Mouse (Mus musculus) embryonic facial prominence, embryonic 10.5 days (tissue): Measurements from ENCODE around the gene Lrr1. TPM values are rescaled to one million over a fixed set of nuclear protein-coding genes. Genes with fewer than 3 reads are reported as not detected.
A peak's percentile ranks its signal among the peaks of the same experiment; 100 is the strongest.
"Not testable (repeated sequence)": the region's sequence is repeated elsewhere in the genome, so short reads cannot be mapped to it uniquely, and the experiment has no call there.

Source experiments
- DNase-seq: peaks from one replicate; pipeline ENCODE4 v3.0.0-alpha.2; 2017; ENCODE audit warnings: low spot score
- H3K27ac ChIP-seq: fragments of 300-500 bp; sonication (generic); replicated peaks from 2 replicates; pipeline ENCODE4 v1.5.1; 2016; ENCODE audit warnings: mild to moderate bottlenecking
- H3K27me3 ChIP-seq: fragments of 300-500 bp; sonication (generic); replicated peaks from 2 replicates; pipeline ENCODE4 v1.6.1; 2016; ENCODE audit warnings: low read depth, mild to moderate bottlenecking; ENCODE audit not compliant: poor library complexity, severe bottlenecking
- H3K36me3 ChIP-seq: fragments of 300-500 bp; sonication (generic); replicated peaks from 2 replicates; pipeline ENCODE4 v1.6.1; 2016; ENCODE audit warnings: mild to moderate bottlenecking, moderate library complexity
- H3K4me1 ChIP-seq: fragments of 300-500 bp; sonication (generic); 2 replicates; pipeline ENCODE4 v1.6.1; 2016
- H3K4me3 ChIP-seq: fragments of 300-500 bp; sonication (generic); 2 replicates; pipeline ENCODE4 v1.5.1; 2016; ENCODE audit warnings: mild to moderate bottlenecking, moderate library complexity
- H3K9me3 ChIP-seq: fragments of 300-500 bp; sonication (generic); 2 replicates; pipeline ENCODE4 v1.6.1; 2016; ENCODE audit warnings: mild to moderate bottlenecking
- WGBS: fragments of 180-500 bp; shearing (Covaris S2); methylation state at CpG from one replicate; pipeline ENCODE4 v1.1.7; 2016; 5-methylcytosine and 5-hydroxymethylcytosine counted together
- polyA plus RNA-seq: library from polyadenylated mRNA; unstranded; fragments of >200 nt; fragmentation: Nextera tagmentation; extraction: Ambion mirVana; gene quantifications from 2 replicates; pipeline ENCODE4 v1.2.1, GENCODE M21; 2016

Lrr1 gene
- polyA plus RNA-seq, 1 experiment from 2014 or later: 31.2 TPM

DNA sequence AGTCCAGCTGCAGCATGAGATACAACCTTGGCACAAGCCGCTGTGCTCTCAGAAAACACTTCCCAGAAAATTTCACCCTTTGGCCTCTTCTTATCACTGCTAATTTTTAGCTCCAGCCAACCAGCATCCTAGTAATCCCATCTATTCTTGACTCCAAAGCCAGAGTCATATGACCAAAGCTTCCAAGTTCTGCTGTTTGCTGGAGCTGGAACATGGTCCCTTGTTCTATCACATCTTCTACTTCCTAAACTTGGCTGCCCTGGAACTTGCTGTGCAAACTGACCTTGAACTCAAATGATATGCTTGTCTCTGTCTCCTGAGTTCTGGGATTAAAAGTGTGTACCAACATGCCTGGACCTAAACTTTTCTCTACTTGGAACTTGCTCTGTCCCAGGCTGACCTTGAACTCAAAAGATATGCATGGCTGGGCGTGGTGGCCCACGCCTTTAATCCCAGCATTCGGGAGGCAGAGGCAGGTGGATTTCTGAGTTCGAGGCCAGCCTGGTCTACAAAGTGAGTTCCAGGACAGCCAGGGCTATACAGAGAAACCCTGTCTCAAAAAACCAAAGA lies 21.4 kb upstream of the Lrr1 start:
- Histone ChIP-seq H3K4me3 (no peak overlapping the region), H3K27me3 (no peaks in the 10 kb centered on the region), H3K27ac (no peak overlapping the region), H3K36me3 (no peaks in the 10 kb centered on the region), H3K9me3 (no peaks in the 10 kb centered on the region), H3K4me1 (no peaks in the 10 kb centered on the region)
- 90% methylated on average over 5 of the region's 5 CpGs for WGBS
- DNase-seq: no peak

DNA sequence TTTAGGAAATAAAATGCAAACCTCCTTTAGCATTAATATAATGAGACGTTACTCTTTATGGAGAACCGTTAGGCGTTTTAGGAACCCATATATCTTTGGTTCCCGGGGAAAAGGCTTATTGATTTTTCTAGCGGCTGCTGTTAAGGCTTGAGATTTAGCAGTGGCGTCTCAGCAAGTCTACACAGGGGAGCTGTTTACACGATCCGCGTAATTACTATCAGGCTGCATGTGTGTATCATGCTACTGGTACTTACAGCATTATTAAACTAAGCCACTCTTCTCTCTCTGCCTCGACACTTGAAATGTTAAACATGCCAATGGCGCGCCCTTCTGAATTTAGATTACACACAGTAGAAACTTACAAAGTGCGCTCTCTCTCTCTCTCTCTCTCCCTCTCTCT lies 18.6 kb upstream of the Lrr1 start:
- no peaks in the 10 kb centered on the region for H3K9me3 ChIP-seq
- H3K4me3 ChIP-seq: no peak overlapping the region
- peaks cover under 1% of the 10 kb centered on the region for H3K36me3 ChIP-seq
- no peak for DNase-seq
- no peaks in the 10 kb centered on the region for H3K27me3 ChIP-seq
- H3K4me1 ChIP-seq: no peaks in the 10 kb centered on the region
- WGBS: 89% methylated on average over 13 of the region's 13 CpGs
- no peak overlapping the region for H3K27ac ChIP-seq

DNA sequence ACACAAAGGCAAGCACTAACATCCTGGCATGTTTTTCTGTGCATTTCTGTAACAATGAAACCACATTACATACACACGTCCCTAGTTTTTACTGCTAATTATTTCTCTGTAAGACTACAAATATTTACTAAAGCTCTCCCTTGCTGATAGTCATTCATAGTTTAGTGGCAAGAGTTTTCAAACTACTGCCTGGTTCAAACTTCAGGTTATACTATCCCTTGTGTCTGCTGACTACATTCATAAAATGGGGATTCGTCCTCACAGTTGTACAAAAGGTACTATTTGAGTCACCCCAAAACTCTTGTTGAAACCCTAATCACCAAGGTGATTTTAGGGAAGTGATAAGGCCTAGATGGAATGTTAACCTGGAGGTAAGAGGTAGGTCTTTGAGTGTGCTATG lies 12.7 kb upstream of the Lrr1 start:
- H3K27me3 ChIP-seq: no peaks in the 10 kb centered on the region
- H3K27ac ChIP-seq: no peak overlapping the region
- H3K9me3 ChIP-seq: no peaks in the 10 kb centered on the region
- H3K36me3 ChIP-seq: peaks cover 30% of the 10 kb centered on the region
- H3K4me1 ChIP-seq: 0 out of 2 replicates have a peak, but pooled peaks cover 5% of the 10 kb centered on the region
- H3K4me3 ChIP-seq: no peak overlapping the region
- no peak for DNase-seq
- WGBS: 84% methylated on average over 2 of the region's 2 CpGs

DNA sequence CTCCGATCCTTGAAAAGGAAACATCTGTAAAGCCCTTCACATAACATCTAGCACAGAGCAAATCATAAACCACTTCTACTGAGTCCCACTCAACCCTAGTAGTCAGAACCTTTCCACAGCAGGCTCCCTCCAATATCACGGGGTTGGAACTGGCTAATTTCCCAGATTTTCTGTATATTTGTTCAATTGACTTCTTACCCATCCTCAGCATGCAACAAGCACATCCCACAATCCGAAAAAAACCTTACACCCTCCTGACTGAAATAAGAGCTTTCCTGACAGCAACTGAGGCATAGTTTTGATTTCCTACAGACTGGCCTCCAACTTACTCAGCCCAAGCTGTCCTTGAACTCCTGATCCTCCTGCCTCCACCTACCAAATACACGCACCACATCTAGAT lies 12.2 kb upstream of the Lrr1 start:
- no peaks in the 10 kb centered on the region for H3K27me3 ChIP-seq
- no peak overlapping the region for H3K27ac ChIP-seq
- 0 out of 2 replicates have a peak, but pooled peaks cover 5% of the 10 kb centered on the region for H3K4me1 ChIP-seq
- DNase-seq: no peak
- peaks cover 30% of the 10 kb centered on the region for H3K36me3 ChIP-seq
- 82% methylated on average over 4 of the region's 4 CpGs for WGBS
- no peak overlapping the region for H3K4me3 ChIP-seq
- no peaks in the 10 kb centered on the region for H3K9me3 ChIP-seq

DNA sequence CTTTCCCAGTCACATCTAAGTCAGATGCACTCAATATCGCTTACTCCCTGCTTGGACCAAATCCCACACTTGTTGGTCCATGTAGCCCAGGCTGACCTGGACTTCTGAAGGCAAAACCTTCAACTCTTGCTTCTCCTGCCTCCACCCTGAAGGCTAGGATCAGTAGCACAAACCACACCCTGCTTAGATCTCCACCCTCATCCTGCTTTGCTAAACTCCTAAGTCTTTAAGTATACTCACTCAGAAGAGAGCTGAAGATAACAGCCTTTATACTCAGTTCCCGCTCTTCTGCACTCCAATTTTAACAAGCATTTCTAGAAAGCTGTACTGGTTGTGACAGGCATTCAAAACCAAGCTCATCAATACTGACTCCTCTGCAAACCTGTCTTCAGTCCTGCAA lies 11.5 kb upstream of the Lrr1 start:
- peak overlapping the region; percentile 77; the same call in 1 of the 2 replicates for H3K4me3 ChIP-seq
- H3K27ac ChIP-seq: no peak overlapping the region
- H3K36me3 ChIP-seq: peaks cover 30% of the 10 kb centered on the region
- no peaks in the 10 kb centered on the region for H3K27me3 ChIP-seq
- DNase-seq: no peak
- WGBS: 96% methylated on average over 2 of the region's 2 CpGs
- H3K9me3 ChIP-seq: no peaks in the 10 kb centered on the region
- 0 out of 2 replicates have a peak, but pooled peaks cover 5% of the 10 kb centered on the region for H3K4me1 ChIP-seq

DNA sequence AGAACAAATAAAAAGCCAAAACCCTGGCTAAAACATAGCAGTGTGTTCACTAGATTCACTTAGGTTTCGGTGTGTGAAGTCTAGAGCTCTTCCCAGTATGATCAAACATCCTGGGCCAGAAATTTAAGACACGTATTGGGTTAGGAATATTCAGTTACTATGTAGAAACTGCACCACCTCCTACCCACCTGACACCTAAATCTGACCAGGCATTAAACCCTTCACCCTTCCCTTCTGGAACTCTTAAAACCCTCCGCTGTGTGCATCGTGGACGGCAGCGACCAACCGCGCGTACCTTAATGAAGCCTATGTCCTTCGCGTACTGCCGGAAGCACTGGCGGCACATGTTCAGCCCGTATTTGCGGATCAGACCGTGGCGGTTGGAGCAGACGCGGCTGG lies 10.2 kb upstream of the Lrr1 start:
- H3K4me3 ChIP-seq: peak overlapping the region; percentile 77
- peak overlapping the region; percentile 95 for H3K27ac ChIP-seq
- DNase-seq: no peak
- H3K36me3 ChIP-seq: peaks cover 30% of the 10 kb centered on the region
- H3K4me1 ChIP-seq: 0 out of 2 replicates have a peak, but pooled peaks cover 5% of the 10 kb centered on the region
- H3K27me3 ChIP-seq: no peaks in the 10 kb centered on the region
- H3K9me3 ChIP-seq: no peaks in the 10 kb centered on the region
- 1% methylated on average over 19 of the region's 19 CpGs for WGBS

DNA sequence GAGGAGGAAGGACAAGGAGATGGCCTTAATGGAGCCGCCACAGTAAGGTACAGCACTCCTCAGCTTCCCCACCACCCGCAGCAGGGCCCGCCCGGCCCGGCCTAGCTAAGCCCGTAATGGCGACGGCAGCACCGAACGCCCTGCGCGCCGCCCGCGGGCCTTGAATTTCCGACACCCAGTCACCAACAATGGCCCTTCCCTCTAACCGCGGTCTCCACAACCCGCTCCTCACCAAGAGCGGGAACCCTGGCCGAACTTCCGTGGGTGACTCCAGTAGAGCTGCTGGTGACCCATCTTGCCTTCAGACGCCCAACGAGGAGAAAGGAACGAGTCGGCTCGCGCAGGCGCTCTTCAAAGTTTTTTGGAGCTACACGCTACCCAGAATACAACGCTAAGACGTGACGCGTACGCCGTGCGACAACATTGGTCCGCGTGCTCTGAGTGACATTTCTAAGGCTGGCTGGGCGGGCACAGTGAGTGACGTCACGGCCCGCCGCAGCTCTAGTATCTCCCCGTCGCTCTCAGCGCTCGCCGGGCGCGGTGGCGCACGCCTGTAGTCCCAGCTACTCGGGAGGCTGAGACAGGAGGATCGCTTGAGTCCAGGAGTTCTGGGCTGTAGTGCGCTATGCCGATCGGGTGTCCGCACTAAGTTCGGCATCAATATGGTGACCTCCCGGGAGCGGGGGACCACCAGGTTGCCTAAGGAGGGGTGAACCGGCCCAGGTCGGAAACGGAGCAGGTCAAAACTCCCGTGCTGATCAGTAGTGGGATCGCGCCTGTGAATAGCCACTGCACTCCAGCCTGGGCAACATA lies 9.6 kb upstream of the Lrr1 start, which contains the start of gene Rps29:
Gene Rps29 (minus strand): TSS at position 422 of the 813 bp plus-strand sequence.
- DNase-seq: peak; percentile 98
- Histone ChIP-seq H3K4me3 (peak within 1 kb of the TSS; percentile 77), H3K36me3 (peaks cover 30% of the 10 kb centered on the region), H3K27ac (peak within 1 kb of the TSS; percentile 95)
- not testable (repeated sequence) for H3K27me3 ChIP-seq, H3K4me1 ChIP-seq, H3K9me3 ChIP-seq
- WGBS: under 1% methylated on average over 63 of the region's 68 CpGs

DNA sequence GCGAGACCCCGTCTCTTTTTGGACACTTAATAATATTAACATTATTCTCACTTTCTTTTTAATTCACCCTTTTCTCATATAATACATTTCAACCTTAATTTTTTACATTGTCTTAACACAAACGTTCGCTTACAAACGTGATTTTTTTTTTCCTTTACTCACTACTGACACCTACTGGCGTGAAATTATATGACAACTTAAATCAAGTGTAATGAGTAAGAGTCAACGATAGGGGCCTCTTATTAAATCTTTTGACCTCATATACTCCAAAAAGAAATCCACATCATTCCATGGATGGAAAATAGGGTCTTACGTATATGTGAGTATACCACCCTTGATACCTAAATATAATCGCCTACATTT lies 9.1 kb upstream of the Lrr1 start:
- Histone ChIP-seq H3K4me3 (peak overlapping the region; percentile 77), H3K27me3 (no peaks in the 10 kb centered on the region), H3K27ac (no peak overlapping the region), H3K9me3 (no peaks in the 10 kb centered on the region), H3K4me1 (0 out of 2 replicates have a peak, but pooled peaks cover 5% of the 10 kb centered on the region), H3K36me3 (peaks cover 30% of the 10 kb centered on the region)
- 7% methylated on average over 9 of the region's 9 CpGs for WGBS
- DNase-seq: peak; percentile 25

DNA sequence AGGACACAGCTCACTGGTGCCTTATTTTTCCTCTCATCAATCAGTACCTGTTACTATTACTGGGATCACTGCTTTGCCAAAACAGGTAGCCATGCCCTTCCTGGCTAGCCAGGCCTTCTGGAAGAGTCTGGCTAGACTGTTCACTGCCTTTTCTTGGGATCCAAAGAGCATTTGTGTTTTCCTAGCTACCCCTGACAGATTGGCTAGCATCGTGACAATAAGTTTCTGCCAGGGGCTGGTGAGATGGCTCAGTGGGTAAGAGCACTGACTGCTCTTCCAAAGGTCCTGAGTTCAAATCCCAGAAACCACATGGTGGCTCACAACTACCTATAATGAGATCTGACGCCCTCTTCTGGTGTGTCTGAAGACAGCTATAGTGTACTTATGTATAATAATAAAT lies 7.9 kb upstream of the Lrr1 start:
- peaks cover 23% of the 10 kb centered on the region for H3K36me3 ChIP-seq
- 78% methylated on average over 2 of the region's 2 CpGs for WGBS
- not testable (repeated sequence) for H3K4me1 ChIP-seq, H3K9me3 ChIP-seq, H3K4me3 ChIP-seq, H3K27me3 ChIP-seq, H3K27ac ChIP-seq, DNase-seq

DNA sequence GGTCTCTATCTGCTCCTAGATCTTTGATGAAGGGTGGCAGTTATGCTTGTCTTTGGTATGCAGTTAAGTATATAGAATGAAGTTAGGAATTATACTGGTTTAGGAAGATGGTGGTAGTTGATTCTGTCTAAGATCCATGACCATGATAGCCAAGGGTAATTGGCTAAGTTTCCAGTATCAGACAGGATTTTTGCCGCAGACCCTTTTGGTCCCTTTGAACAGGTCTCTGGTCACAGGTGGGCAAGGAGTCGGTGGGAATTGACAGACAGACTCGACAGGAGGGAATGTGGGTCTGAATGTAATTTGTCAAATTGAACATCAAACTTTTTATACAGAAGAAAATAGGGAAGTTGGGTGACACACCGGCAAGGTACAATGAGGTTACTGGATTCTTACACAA lies 5.0 kb upstream of the Lrr1 start:
- not testable (repeated sequence) for H3K27ac ChIP-seq, H3K9me3 ChIP-seq, H3K36me3 ChIP-seq, H3K4me1 ChIP-seq, H3K27me3 ChIP-seq, H3K4me3 ChIP-seq, DNase-seq
- 87% methylated on average over 4 of the region's 4 CpGs for WGBS

DNA sequence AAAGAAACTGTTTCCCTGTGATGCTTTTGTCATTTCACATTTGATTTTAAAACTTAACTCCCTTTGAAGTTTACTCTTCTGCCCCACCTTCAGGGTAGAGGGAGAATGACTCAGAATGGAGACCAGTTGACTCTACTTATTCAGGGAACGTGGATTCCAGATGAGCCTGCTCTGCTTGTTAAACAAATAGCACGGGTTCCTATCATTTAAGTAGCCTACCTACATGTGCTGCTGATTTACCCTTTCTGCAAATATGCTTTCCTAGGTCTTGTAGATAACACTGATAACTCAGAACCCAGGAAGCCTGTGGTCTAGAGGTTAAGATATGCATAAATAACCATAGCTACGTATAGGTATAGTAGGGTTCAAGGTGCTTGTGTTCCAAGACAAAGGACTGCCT lies 3.7 kb upstream of the Lrr1 start:
- 60% methylated on average over 3 of the region's 3 CpGs for WGBS
- no peak overlapping the region for H3K4me3 ChIP-seq
- peaks cover 12% of the 10 kb centered on the region for H3K4me1 ChIP-seq
- H3K27me3 ChIP-seq: no peaks in the 10 kb centered on the region
- H3K36me3 ChIP-seq: no peaks in the 10 kb centered on the region
- DNase-seq: no peak
- H3K27ac ChIP-seq: no peak overlapping the region
- H3K9me3 ChIP-seq: no peaks in the 10 kb centered on the region

DNA sequence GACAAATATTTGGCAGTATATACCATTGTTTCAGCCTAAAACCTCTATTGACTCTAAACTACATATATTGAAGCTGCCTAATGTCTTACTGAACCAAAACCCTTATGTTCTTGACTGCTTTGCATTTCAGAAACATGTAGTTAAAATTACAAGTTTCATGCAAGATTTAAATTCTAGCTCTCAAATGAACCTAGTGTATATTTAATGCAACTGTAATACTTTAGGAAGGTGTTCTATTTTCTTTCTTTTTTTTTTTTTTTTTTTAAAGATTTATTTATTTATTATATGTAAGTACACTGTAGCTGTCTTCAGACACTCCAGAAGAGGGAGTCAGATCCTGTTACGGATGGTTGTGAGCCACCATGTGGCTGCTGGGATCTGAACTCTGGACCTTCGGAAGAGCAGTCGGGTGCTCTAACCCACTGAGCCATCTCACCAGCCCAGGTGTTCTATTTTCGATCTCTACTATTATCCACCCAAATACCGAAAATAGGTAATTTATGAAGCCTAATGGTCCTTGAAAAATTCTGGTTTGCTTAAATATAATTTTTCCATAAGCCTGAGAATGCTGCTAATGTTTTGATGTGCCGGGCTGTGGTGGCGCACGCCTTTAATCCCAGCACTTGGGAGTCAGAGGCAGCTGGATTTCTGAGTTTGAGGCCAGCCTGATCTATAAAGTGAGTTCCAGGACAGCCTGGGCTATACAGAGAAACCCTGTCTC lies 1.6 kb upstream of the Lrr1 start:
- not testable (repeated sequence) for H3K36me3 ChIP-seq, H3K9me3 ChIP-seq, H3K27me3 ChIP-seq, H3K27ac ChIP-seq, DNase-seq, H3K4me3 ChIP-seq
- WGBS: 65% methylated on average over 8 of the region's 8 CpGs
- peaks cover 16% of the 10 kb centered on the region for H3K4me1 ChIP-seq
